Mouse (Mus musculus) left cerebral cortex, postnatal 14 days (tissue): Measurements from ENCODE around the gene Ptprm. TPM values are rescaled to one million over a fixed set of nuclear protein-coding genes. Genes with fewer than 3 reads are reported as not detected.
A peak's percentile ranks its signal among the peaks of the same experiment; 100 is the strongest.

Experiments used
- DNase-seq, 2 experiments: peaks; one replicate each; pipeline ENCODE4 v3.0.0; 2021 to 2022; ENCODE audit warnings: low spot score in 2 of 2, mixed read lengths in 1 of 2
- intact Hi-C: fragments of 180-260 bp; cut with DNase I; formaldehyde crosslinking; loops from one replicate; pipeline ENCODE4 v1.15.1; 2025
- long read RNA-seq, 2 experiments: library from polyadenylated mRNA; stranded (forward); transcript quantifications; one replicate each; pipeline ENCODE4 v2.0.0; 2021
- total RNA-seq, 2 experiments: library from RNA; stranded (reverse); gene quantifications; 2 replicates each; pipeline ENCODE4 v1.2.3; 2021

Ptprm gene
- 10 to 100 TPM; 36.2 to 41.9 TPM for total RNA-seq
- long read RNA-seq, experiment 1, full-length matches to known transcripts, result 3 of 15 reads
- long read RNA-seq, experiment 1, partial matches to known transcripts, result 8 of 15 reads
- long read RNA-seq, experiment 1, other reads (novel, unspliced or antisense), result 4 of 15 reads
- long read RNA-seq, experiment 2, full-length matches to known transcripts, result 2 of 11 reads
- long read RNA-seq, experiment 2, partial matches to known transcripts, result 4 of 11 reads
- long read RNA-seq, experiment 2, other reads (novel, unspliced or antisense), result 5 of 11 reads

- intact Hi-C loops, result loop anchor here (1.0 to 5.0 kb wide), 3 partner anchors 119 to 777 kb away; no protein-coding TSS in a partner anchor
- peak; percentile 58 to 66 for DNase-seq
These were observed at the start of gene Ptprm for GRCm38 (mm10) chr17:67354451-67355011. Ptprm (minus strand) TSS chr17:67354457.

GRCm38 (mm10) chr17:67396205-67396604, 41.9 kb upstream of the Ptprm start:
- intact Hi-C loops, result no loop called here
- peak in 1 of 2 experiments; percentile 52 for DNase-seq

GRCm38 (mm10) chr17:67390851-67391250, 36.6 kb upstream of the Ptprm start:
- intact Hi-C loops, result no loop called here
- no peak for DNase-seq

GRCm38 (mm10) chr17:67388171-67388570, 33.9 kb upstream of the Ptprm start:
- intact Hi-C loops, result no loop called here

GRCm38 (mm10) chr17:67385286-67385685, 31.0 kb upstream of the Ptprm start:
- no peak for DNase-seq
- intact Hi-C loops, result no loop called here

More at GRCm38 (mm10) chr17:67388171-67388570, 33.9 kb upstream of the Ptprm start:
- DNase-seq, result no peak

- intact Hi-C loops, result no loop called here
- DNase-seq, result no peak
These were observed 29.4 kb upstream of the Ptprm start for GRCm38 (mm10) chr17:67383635-67384034.

GRCm38 (mm10) chr17:67381618-67382017, 27.4 kb upstream of the Ptprm start:
- intact Hi-C loops, result no loop called here
- DNase-seq, result no peak

- intact Hi-C loops, result no loop called here
- no peak for DNase-seq
These were observed 13.6 kb upstream of the Ptprm start for GRCm38 (mm10) chr17:67367866-67368265.

- intact Hi-C loops, result no loop called here
- DNase-seq, result no peak
These were observed 10.2 kb upstream of the Ptprm start for GRCm38 (mm10) chr17:67364491-67364890.

- no peak for DNase-seq
- intact Hi-C loops, result no loop called here
These were observed 9.3 kb upstream of the Ptprm start for GRCm38 (mm10) chr17:67363377-67364070.

GRCm38 (mm10) chr17:67362131-67362530, 7.9 kb upstream of the Ptprm start:
- intact Hi-C loops, result no loop called here
- no peak for DNase-seq

GRCm38 (mm10) chr17:67360606-67361005, 6.3 kb upstream of the Ptprm start:
- intact Hi-C loops, result no loop called here
- no peak for DNase-seq

GRCm38 (mm10) chr17:67359578-67359977, 5.3 kb upstream of the Ptprm start:
- intact Hi-C loops, result no loop called here
- no peak for DNase-seq

- intact Hi-C loops, result no loop called here
- DNase-seq, result no peak
These were observed 4.3 kb upstream of the Ptprm start for GRCm38 (mm10) chr17:67358541-67358940.

- intact Hi-C loops, result no loop called here
- no peak for DNase-seq
These were observed 2.9 kb upstream of the Ptprm start for GRCm38 (mm10) chr17:67357191-67357590.

- intact Hi-C loops, result loop anchor here (2.0 kb wide), 1 partner anchor 234 kb away; no protein-coding TSS in a partner anchor
- no peak for DNase-seq
These were observed 994 bp upstream of the Ptprm start for GRCm38 (mm10) chr17:67355251-67355650.

- peak in 1 of 2 experiments; percentile 17 for DNase-seq
- intact Hi-C loops, result loop anchor here (1.0 to 5.0 kb wide), 3 partner anchors 119 to 777 kb away; no protein-coding TSS in a partner anchor
These were observed 334 bp downstream of the Ptprm start for GRCm38 (mm10) chr17:67353796-67354450.

- DNase-seq, result peak in 1 of 2 experiments; percentile 15
- intact Hi-C loops, result loop anchor here (5.0 kb wide), 1 partner anchor 776 kb away; no protein-coding TSS in a partner anchor
These were observed 1.1 kb downstream of the Ptprm start for GRCm38 (mm10) chr17:67352956-67353795.

GRCm38 (mm10) chr17:67351423-67351822, 2.8 kb downstream of the Ptprm start:
- DNase-seq, result no peak
- intact Hi-C loops, result loop anchor here (5.0 kb wide), 1 partner anchor 774 kb away; no protein-coding TSS in a partner anchor
